Mouse (Mus musculus) intestine, embryonic 15.5 days (tissue): ENCODE results near the gene Trmt44. TPM values are rescaled to one million over a fixed set of nuclear protein-coding genes. Genes with fewer than 3 reads are reported as not detected.

Experiments
- ATAC-seq: fragments of 200-750 bp; cut with Nextera tagmentation; 2 replicates; pipeline ENCODE4 v1.8.0; 2017; ENCODE audit warnings: moderate TSS enrichment, moderate library complexity
- H3K27ac ChIP-seq: fragments of 300-500 bp; sonication (generic); 2 replicates; pipeline ENCODE4 v1.5.1; 2015; ENCODE audit warnings: mild to moderate bottlenecking, inconsistent platforms
- H3K27me3 ChIP-seq: fragments of 300-500 bp; sonication (generic); replicated peaks from 2 replicates; pipeline ENCODE4 v1.6.1; 2015; ENCODE audit warnings: inconsistent platforms
- H3K36me3 ChIP-seq: fragments of 300-500 bp; sonication (generic); 2 replicates; pipeline ENCODE4 v1.6.1; 2015; ENCODE audit warnings: inconsistent platforms
- H3K4me1 ChIP-seq: fragments of 300-500 bp; sonication (generic); replicated peaks from 2 replicates; pipeline ENCODE4 v1.6.1; 2015; ENCODE audit warnings: inconsistent platforms
- H3K4me2 ChIP-seq: fragments of 300-500 bp; sonication (generic); replicated peaks from 2 replicates; pipeline ENCODE4 v1.6.1; 2015; ENCODE audit warnings: mild to moderate bottlenecking, inconsistent platforms
- H3K4me3 ChIP-seq: fragments of 300-500 bp; sonication (generic); replicated peaks from 2 replicates; pipeline ENCODE4 v1.5.1; 2015; ENCODE audit warnings: inconsistent platforms
- H3K9ac ChIP-seq: fragments of 300-500 bp; sonication (generic); 2 replicates; pipeline ENCODE4 v1.6.1; 2015; ENCODE audit warnings: inconsistent platforms
- H3K9me3 ChIP-seq: fragments of 300-500 bp; sonication (generic); 2 replicates; pipeline ENCODE4 v1.6.1; 2016; ENCODE audit warnings: inconsistent platforms
- WGBS: fragments of 180-500 bp; shearing (Covaris S2); methylation state at CpG from one replicate; pipeline ENCODE4 v1.1.7; 2015; 5-methylcytosine and 5-hydroxymethylcytosine counted together
- polyA plus RNA-seq: library from polyadenylated mRNA; unstranded; fragments of >200 nt; fragmentation: Nextera tagmentation; extraction: Ambion mirVana; gene quantifications from 2 replicates; pipeline ENCODE4 v1.2.1, GENCODE M21; 2015

Gene Trmt44
- polyA plus RNA-seq, 1 experiment from 2014 or later: 8.5 TPM

- Histone ChIP-seq H3K27me3 (no peaks in the 10 kb centered on the region), H3K27ac (no peak overlapping the region), H3K36me3 (peaks cover 30% of the 10 kb centered on the region), H3K9ac (no peak overlapping the region), H3K4me2 (no peak overlapping the region), H3K4me1 (no peaks in the 10 kb centered on the region), H3K4me3 (no peak overlapping the region), H3K9me3 (no peaks in the 10 kb centered on the region)
- WGBS: 81% methylated on average over 13 of the region's 13 CpGs
- ATAC-seq: no peak
These were observed 16.8 kb downstream of the Trmt44 start for GRCm38 (mm10) chr5:35557946-35558621.

- 91% methylated on average over 7 of the region's 7 CpGs for WGBS
- peaks cover 16% of the 10 kb centered on the region; the same call in 1 of the 2 replicates for H3K36me3 ChIP-seq
These were observed 18.5 kb downstream of the Trmt44 start for GRCm38 (mm10) chr5:35556393-35556792.

GRCm38 (mm10) chr5:35552838-35553539 is 21.9 kb downstream of the Trmt44 start:
- Histone ChIP-seq H3K9me3 (no peaks in the 10 kb centered on the region), H3K27ac (0 out of 2 replicates have a peak overlapping the region, but pooled peaks have one; percentile 1), H3K4me2 (no peak overlapping the region), H3K27me3 (no peaks in the 10 kb centered on the region), H3K36me3 (peaks cover 14% of the 10 kb centered on the region; the same call in 1 of the 2 replicates), H3K4me1 (peaks cover 11% of the 10 kb centered on the region; the same call in 1 of the 2 replicates), H3K9ac (no peak overlapping the region), H3K4me3 (no peak overlapping the region)
- 80% methylated on average over 4 of the region's 4 CpGs for WGBS
- ATAC-seq: no peak

More at GRCm38 (mm10) chr5:35556393-35556792, 18.5 kb downstream of the Trmt44 start:
- H3K9me3 ChIP-seq: no peaks in the 10 kb centered on the region
- H3K27me3 ChIP-seq: no peaks in the 10 kb centered on the region
- H3K4me3 ChIP-seq: no peak overlapping the region
- no peak overlapping the region for H3K27ac ChIP-seq
- no peak overlapping the region for H3K9ac ChIP-seq
- ATAC-seq: no peak
- H3K4me1 ChIP-seq: peaks cover 11% of the 10 kb centered on the region; the same call in 1 of the 2 replicates
- no peak overlapping the region for H3K4me2 ChIP-seq

GRCm38 (mm10) chr5:35551855-35552837 is 22.7 kb downstream of the Trmt44 start:
- WGBS: 43% methylated on average over 7 of the region's 7 CpGs
- H3K4me3 ChIP-seq: no peak overlapping the region
- no peaks in the 10 kb centered on the region for H3K9me3 ChIP-seq
- H3K4me1 ChIP-seq: peaks cover 11% of the 10 kb centered on the region; the same call in 1 of the 2 replicates
- H3K27ac ChIP-seq: 0 out of 2 replicates have a peak overlapping the region, but pooled peaks have one; percentile 27
- H3K36me3 ChIP-seq: peaks cover 9% of the 10 kb centered on the region; the same call in 1 of the 2 replicates
- H3K27me3 ChIP-seq: no peaks in the 10 kb centered on the region
- peak; percentile 69 for ATAC-seq
- H3K9ac ChIP-seq: no peak overlapping the region
- H3K4me2 ChIP-seq: no peak overlapping the region

DNA sequence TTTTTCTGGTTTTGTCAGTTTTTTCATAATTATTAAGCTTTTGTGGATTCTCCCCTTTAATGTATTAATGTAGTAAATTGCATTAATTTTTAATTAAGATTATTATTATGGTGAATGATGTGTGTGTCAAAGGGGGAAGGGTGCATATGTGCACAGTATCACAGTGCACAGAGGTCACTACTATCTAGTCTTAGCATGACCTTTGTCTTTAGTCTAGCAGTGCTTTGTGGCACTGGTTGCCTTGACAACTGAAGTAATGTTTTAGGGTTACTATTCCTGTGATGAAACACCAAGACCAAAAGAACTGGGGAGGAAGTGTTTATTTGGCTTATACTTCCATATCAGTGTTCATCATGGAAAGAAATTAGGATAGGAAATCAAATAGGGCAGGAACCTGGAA is 28.7 kb downstream of the Trmt44 start:
- Histone ChIP-seq H3K27me3 (no peaks in the 10 kb centered on the region), H3K36me3 (no peaks in the 10 kb centered on the region), H3K4me3 (no peak overlapping the region), H3K9me3 (no peaks in the 10 kb centered on the region), H3K27ac (no peak overlapping the region), H3K4me1 (no peaks in the 10 kb centered on the region), H3K4me2 (no peak overlapping the region), H3K9ac (no peak overlapping the region)
- no peak for ATAC-seq

- H3K4me3 ChIP-seq: no peak overlapping the region
- H3K9ac ChIP-seq: no peak overlapping the region
- H3K4me2 ChIP-seq: no peak overlapping the region
- H3K27me3 ChIP-seq: no peaks in the 10 kb centered on the region
- no peaks in the 10 kb centered on the region for H3K9me3 ChIP-seq
- H3K36me3 ChIP-seq: no peaks in the 10 kb centered on the region
- no peak for ATAC-seq
- H3K27ac ChIP-seq: peak overlapping the region; percentile 74
- peaks cover 6% of the 10 kb centered on the region for H3K4me1 ChIP-seq
- 58% methylated on average over 4 of the region's 4 CpGs for WGBS
These were observed 33.6 kb downstream of the Trmt44 start for GRCm38 (mm10) chr5:35541059-35541790.

GRCm38 (mm10) chr5:35540555-35540954 is 34.3 kb downstream of the Trmt44 start:
- 32% methylated on average over 5 of the region's 5 CpGs for WGBS
- Histone ChIP-seq H3K27ac (peak overlapping the region; percentile 74), H3K36me3 (no peaks in the 10 kb centered on the region), H3K4me1 (peaks cover 6% of the 10 kb centered on the region), H3K27me3 (no peaks in the 10 kb centered on the region), H3K4me2 (no peak overlapping the region), H3K4me3 (no peak overlapping the region), H3K9ac (no peak overlapping the region), H3K9me3 (no peaks in the 10 kb centered on the region)
- peak; percentile 43; the same call in 1 of the 2 replicates for ATAC-seq

- ATAC-seq: no peak
- H3K27ac ChIP-seq: 0 out of 2 replicates have a peak overlapping the region, but pooled peaks have one; percentile 18
These were observed 35.3 kb downstream of the Trmt44 start for GRCm38 (mm10) chr5:35539576-35539975.

GRCm38 (mm10) chr5:35538022-35538421 is 36.8 kb downstream of the Trmt44 start:
- WGBS: 87% methylated on average over 3 of the region's 3 CpGs
- H3K9ac ChIP-seq: no peak overlapping the region
- no peaks in the 10 kb centered on the region for H3K27me3 ChIP-seq
- H3K9me3 ChIP-seq: no peaks in the 10 kb centered on the region
- no peak overlapping the region for H3K4me3 ChIP-seq
- no peaks in the 10 kb centered on the region for H3K36me3 ChIP-seq
- H3K27ac ChIP-seq: no peak overlapping the region
- ATAC-seq: no peak
- H3K4me2 ChIP-seq: no peak overlapping the region
- H3K4me1 ChIP-seq: peaks cover 6% of the 10 kb centered on the region

More at GRCm38 (mm10) chr5:35539576-35539975, 35.3 kb downstream of the Trmt44 start:
- Histone ChIP-seq H3K4me2 (no peak overlapping the region), H3K27me3 (no peaks in the 10 kb centered on the region), H3K36me3 (no peaks in the 10 kb centered on the region), H3K4me1 (peaks cover 6% of the 10 kb centered on the region), H3K4me3 (no peak overlapping the region), H3K9me3 (no peaks in the 10 kb centered on the region), H3K9ac (no peak overlapping the region)
- WGBS: 55% methylated on average over 4 of the region's 4 CpGs

- Histone ChIP-seq H3K27ac (no peak overlapping the region), H3K4me3 (no peak overlapping the region), H3K36me3 (no peaks in the 10 kb centered on the region), H3K9ac (no peak overlapping the region), H3K27me3 (no peaks in the 10 kb centered on the region), H3K4me1 (peaks cover 6% of the 10 kb centered on the region), H3K4me2 (no peak overlapping the region), H3K9me3 (no peaks in the 10 kb centered on the region)
- WGBS: 73% methylated on average over 1 of the region's 1 CpGs
- no peak for ATAC-seq
These were observed 37.4 kb downstream of the Trmt44 start for GRCm38 (mm10) chr5:35537474-35537873.

DNA sequence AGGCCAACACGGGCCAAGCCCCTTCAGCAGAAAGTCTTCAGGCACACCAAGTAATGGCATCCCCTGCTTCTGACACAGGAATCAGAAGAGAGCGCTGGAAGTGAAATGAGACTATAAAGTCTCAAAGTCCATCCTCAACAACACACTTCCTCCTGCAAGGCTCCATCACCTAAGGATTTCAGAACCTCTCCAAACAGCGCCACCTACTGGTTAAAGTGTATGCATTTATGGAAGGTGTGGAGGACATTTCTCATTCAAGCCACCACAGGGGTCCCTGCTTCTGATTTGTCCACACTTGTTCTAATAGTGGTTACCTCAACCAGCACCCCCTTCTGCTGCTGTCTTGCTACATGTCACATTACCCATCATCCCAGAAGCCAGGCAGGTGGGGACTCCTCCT is 38.6 kb downstream of the Trmt44 start:
- no peak overlapping the region for H3K4me3 ChIP-seq
- H3K4me1 ChIP-seq: peaks cover 6% of the 10 kb centered on the region
- WGBS: 62% methylated on average over 3 of the region's 3 CpGs
- no peak overlapping the region for H3K9ac ChIP-seq
- no peak overlapping the region for H3K4me2 ChIP-seq
- no peaks in the 10 kb centered on the region for H3K27me3 ChIP-seq
- no peaks in the 10 kb centered on the region for H3K36me3 ChIP-seq
- no peaks in the 10 kb centered on the region for H3K9me3 ChIP-seq
- no peak for ATAC-seq
- H3K27ac ChIP-seq: no peak overlapping the region
